Mouse (Mus musculus) liver, postnatal 0 days (tissue): Measurements from ENCODE around the gene Mrps18a.

Source experiments
- CTCF ChIP-seq: sonication (generic); IDR thresholded peaks from 2 replicates; pipeline ENCODE4 v1.5.1; 2016; ENCODE audit warnings: antibody characterized with exemption, low read depth
- EP300 ChIP-seq: IDR thresholded peaks from 2 replicates; pipeline ENCODE4 v1.6.1; 2016; ENCODE audit warnings: antibody characterized with exemption, low read depth, mild to moderate bottlenecking

GRCm38 (mm10) chr17:46116138-46116537 lies 5.4 kb downstream of the Mrps18a start:
- no peak for TF ChIP-seq CTCF
- no peak for TF ChIP-seq EP300
